Mouse (Mus musculus): ENCODE measurements around the gene Lipt2.

- no peak for TF ChIP-seq POLR2A (IDR thresholded peaks at IDR 0.05; ENCODE audit: low read depth, low read length)
- peak; percentile 75; the same call in 1 of the 2 replicates for TF ChIP-seq CTCF (IDR thresholded peaks at IDR 0.05; ENCODE audit: borderline replicate concordance, insufficient read depth, low read length)
These were observed 28.5 kb downstream of the Lipt2 start for GRCm38 (mm10) chr7:100187601-100188000.
